Mouse (Mus musculus): ENCODE data around the gene Nnmt.

DNA sequence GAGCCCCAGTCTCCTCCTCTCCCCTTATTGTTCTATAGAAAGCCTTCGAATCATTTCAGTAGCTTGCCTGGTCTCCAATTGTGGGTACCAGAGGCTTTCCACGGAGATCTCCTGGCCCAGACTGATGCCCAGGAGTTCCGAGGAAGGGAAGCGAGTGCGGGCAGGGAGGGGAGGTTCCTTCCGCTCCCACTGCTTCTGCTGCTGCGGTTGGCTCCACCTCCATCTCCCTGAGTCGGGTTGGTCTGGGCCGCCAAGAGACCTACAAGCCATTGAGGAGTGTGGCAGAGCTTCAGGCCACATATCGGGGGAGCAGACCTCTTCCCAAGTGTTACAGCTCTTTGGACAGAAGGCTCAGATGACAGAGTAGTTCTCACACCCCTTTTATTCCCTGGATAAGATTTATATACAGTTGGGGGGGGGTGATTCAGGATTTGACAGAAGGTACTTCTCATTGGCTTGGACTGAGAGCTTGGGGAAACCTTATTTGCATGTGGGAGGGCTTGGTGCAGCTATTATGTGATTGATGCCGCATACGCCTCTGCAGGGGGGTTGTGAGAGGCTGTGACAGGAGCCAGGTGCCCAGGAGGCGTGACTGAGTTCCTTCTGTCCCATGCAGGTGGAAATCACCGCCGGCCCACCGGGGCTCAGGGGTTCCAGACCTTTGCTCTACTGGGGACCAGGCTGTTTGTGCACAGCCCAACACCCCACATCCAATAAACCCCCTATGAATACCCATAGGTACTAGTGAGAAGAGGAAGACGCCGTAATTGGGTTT lies 30.8 kb upstream of the Nnmt start:
- TF ChIP-seq CTCF (IDR thresholded peaks at IDR 0.05; ENCODE audit: borderline replicate concordance, insufficient read depth, low read length) (no peak), POLR2A (IDR thresholded peaks at IDR 0.05; ENCODE audit: low read depth, low read length) (no peak)
